Mouse (Mus musculus) limb, embryonic 10.5 days (tissue): ENCODE measurements around the gene Sim2. TPM values are rescaled to one million over a fixed set of nuclear protein-coding genes. Genes with fewer than 3 reads are reported as not detected.

Experiments used
- DNase-seq: peaks from one replicate; pipeline ENCODE4 v3.0.0-alpha.2; 2017; ENCODE audit warnings: low spot score
- H3K27ac ChIP-seq: fragments of 300-500 bp; sonication (generic); 2 replicates; pipeline ENCODE4 v1.5.1; 2016; ENCODE audit warnings: mild to moderate bottlenecking
- H3K27me3 ChIP-seq: fragments of 300-500 bp; sonication (generic); 2 replicates; pipeline ENCODE4 v1.6.1; 2016; ENCODE audit warnings: low read depth, mild to moderate bottlenecking; ENCODE audit not compliant: poor library complexity, severe bottlenecking
- H3K36me3 ChIP-seq: fragments of 300-500 bp; sonication (generic); 2 replicates; pipeline ENCODE4 v1.6.1; 2016; ENCODE audit warnings: mild to moderate bottlenecking, moderate library complexity
- H3K4me1 ChIP-seq: fragments of 300-500 bp; sonication (generic); 2 replicates; pipeline ENCODE4 v1.6.1; 2016
- H3K4me3 ChIP-seq: fragments of 300-500 bp; sonication (generic); 2 replicates; pipeline ENCODE4 v1.5.1; 2016; ENCODE audit warnings: mild to moderate bottlenecking, moderate library complexity
- H3K9me3 ChIP-seq: fragments of 300-500 bp; sonication (generic); replicated peaks from 2 replicates; pipeline ENCODE4 v1.6.1; 2016; ENCODE audit warnings: mild to moderate bottlenecking
- WGBS: fragments of 180-500 bp; shearing (Covaris S2); methylation state at CpG from one replicate; pipeline ENCODE4 v1.1.7; 2016; 5-methylcytosine and 5-hydroxymethylcytosine counted together
- polyA plus RNA-seq: library from polyadenylated mRNA; unstranded; fragments of >200 nt; fragmentation: Nextera tagmentation; extraction: Ambion mirVana; gene quantifications from 2 replicates; pipeline ENCODE4 v1.2.1, GENCODE M21; 2016

Sim2 gene
- polyA plus RNA-seq, 1 experiment from 2014 or later: 2.9 TPM

DNA sequence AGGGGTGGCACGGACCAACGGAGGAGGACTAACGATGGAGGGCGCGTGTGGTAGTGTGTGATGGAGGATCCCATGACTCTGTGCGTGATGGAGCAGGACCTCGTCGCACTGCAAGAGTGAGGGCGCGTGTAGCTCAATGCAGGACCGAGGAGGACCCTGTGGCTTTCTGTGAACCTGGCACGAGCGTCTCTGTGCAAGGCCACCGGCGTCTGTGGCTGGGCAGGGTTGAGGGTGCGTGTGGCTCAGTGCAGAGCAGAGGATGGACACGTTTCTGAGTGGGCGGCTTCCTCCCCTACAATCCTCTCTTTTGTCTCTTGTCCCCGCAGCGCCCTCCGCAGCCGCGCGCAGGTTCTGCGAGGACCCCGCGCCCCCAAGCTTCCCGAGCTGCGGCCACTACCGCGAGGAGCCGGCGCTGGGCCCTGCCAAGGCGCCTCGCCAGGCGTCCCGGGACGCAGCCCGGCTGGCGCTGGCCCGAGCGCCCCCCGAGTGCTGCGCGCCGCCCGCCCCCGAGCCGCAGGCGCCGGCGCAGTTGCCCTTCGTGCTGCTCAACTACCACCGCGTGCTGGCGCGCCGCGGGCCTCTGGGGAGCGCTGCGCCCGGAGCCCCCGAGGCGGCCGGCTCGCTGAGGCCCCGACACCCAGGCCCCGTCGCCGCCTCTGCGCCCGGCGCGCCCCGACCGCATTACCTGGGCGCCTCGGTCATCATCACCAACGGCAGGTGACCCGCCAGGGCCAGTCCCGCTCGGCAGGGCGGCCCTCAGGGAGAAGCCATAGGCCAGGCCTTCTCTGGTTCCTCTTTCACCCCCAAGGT lies 40.6 kb downstream of the Sim2 start:
- Histone ChIP-seq H3K9me3 (no peaks in the 10 kb centered on the region), H3K36me3 (no peaks in the 10 kb centered on the region), H3K27me3 (peaks cover 89% of the 10 kb centered on the region), H3K4me3 (peak overlapping the region; percentile 61), H3K4me1 (peaks cover 33% of the 10 kb centered on the region), H3K27ac (peak overlapping the region; percentile 85)
- peak; percentile 69 for DNase-seq
- 1% methylated on average over 83 of the region's 83 CpGs for WGBS

- 45% methylated on average over 9 of the region's 9 CpGs for WGBS
- no peak for DNase-seq
- Histone ChIP-seq H3K4me1 (peaks cover 27% of the 10 kb centered on the region), H3K27me3 (peaks cover 89% of the 10 kb centered on the region), H3K27ac (no peak overlapping the region), H3K36me3 (no peaks in the 10 kb centered on the region), H3K9me3 (no peaks in the 10 kb centered on the region), H3K4me3 (0 out of 2 replicates have a peak overlapping the region, but pooled peaks have one; percentile 61)
Observed at GRCm38 (mm10) chr16:94126200-94126599, 41.5 kb downstream of the Sim2 start.

DNA sequence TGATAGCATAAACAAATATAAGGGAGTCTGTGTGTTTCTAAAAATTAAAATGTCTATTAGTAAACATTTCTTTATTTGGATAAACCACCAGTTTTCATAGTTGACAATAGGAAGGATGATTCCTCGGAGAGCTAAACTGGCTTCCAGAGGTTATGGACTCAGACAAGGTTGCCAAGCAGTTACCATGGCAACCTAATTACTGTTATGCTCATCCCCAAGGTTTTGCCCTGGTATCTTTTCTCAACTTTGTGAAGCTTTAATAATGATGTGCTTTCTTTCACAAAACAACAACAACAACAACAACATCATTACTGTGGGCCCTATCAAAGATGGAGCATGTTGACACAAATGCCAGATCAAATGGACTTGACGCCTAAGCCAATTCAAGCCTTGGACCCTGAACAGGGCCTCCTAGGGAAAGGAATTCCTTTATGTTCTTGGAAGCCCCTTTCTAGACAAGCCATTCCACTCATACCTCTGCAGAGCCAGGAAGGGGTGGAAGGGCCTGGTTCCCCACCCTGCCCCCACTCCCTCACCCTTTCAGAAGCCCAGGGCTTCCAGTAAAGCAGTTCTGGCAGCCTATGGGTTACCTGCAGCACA lies 43.6 kb downstream of the Sim2 start:
- 51% methylated on average over 2 of the region's 2 CpGs for WGBS
- peaks cover 84% of the 10 kb centered on the region for H3K27me3 ChIP-seq
- DNase-seq: no peak

GRCm38 (mm10) chr16:94134218-94134617 lies 49.5 kb downstream of the Sim2 start:
- Histone ChIP-seq H3K27me3 (peaks cover 49% of the 10 kb centered on the region), H3K36me3 (peaks cover 9% of the 10 kb centered on the region), H3K4me1 (0 out of 2 replicates have a peak, but pooled peaks cover 3% of the 10 kb centered on the region), H3K4me3 (no peak overlapping the region), H3K27ac (no peak overlapping the region), H3K9me3 (no peaks in the 10 kb centered on the region)
- no peak for DNase-seq
- WGBS: 80% methylated on average over 10 of the region's 10 CpGs

More for the DNA sequence above, 43.6 kb downstream of the Sim2 start:
- Histone ChIP-seq H3K27ac (no peak overlapping the region), H3K9me3 (no peaks in the 10 kb centered on the region), H3K36me3 (peaks cover 5% of the 10 kb centered on the region), H3K4me1 (peaks cover 25% of the 10 kb centered on the region), H3K4me3 (no peak overlapping the region)

- Histone ChIP-seq H3K27me3 (peaks cover 41% of the 10 kb centered on the region; the same call in 1 of the 2 replicates), H3K9me3 (no peaks in the 10 kb centered on the region), H3K27ac (peak overlapping the region; percentile 10; the same call in 1 of the 2 replicates), H3K4me1 (peaks cover 47% of the 10 kb centered on the region), H3K4me3 (no peak overlapping the region), H3K36me3 (peaks cover 4% of the 10 kb centered on the region)
- 64% methylated on average over 10 of the region's 10 CpGs for WGBS
- no peak for DNase-seq
Observed at GRCm38 (mm10) chr16:94140746-94141145, 56.0 kb downstream of the Sim2 start.

GRCm38 (mm10) chr16:94143325-94143724 lies 58.6 kb downstream of the Sim2 start:
- Histone ChIP-seq H3K9me3 (no peaks in the 10 kb centered on the region), H3K27me3 (peaks cover 53% of the 10 kb centered on the region; the same call in 1 of the 2 replicates), H3K4me3 (peak overlapping the region; percentile 3; the same call in 1 of the 2 replicates), H3K4me1 (peaks cover 52% of the 10 kb centered on the region), H3K27ac (peak overlapping the region; percentile 74), H3K36me3 (peaks cover 2% of the 10 kb centered on the region; the same call in 1 of the 2 replicates)
- WGBS: 23% methylated on average over 10 of the region's 10 CpGs
- no peak for DNase-seq

DNA sequence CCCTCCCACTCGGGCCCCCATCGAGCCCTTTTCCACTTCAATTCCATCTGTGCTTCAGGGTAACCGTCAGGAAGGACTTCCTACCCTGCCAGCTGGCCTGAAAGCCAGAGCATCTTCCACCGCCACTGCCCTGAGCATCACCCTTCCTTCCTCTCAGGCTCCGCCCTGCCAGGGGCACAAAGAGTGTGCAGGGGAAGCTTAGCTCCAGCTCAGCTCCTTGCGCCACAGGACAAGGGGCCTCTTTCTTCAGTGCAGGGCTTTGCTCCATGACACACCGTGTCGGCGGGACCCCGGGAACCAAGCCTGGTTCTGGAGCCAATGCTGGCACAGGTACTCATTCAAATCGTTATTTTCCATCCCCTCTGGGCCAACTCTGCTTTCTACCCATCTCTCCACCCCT lies 63.4 kb downstream of the Sim2 start:
- Histone ChIP-seq H3K27ac (peak overlapping the region; percentile 59), H3K9me3 (no peaks in the 10 kb centered on the region), H3K4me3 (no peak overlapping the region), H3K27me3 (peaks cover 52% of the 10 kb centered on the region), H3K4me1 (peaks cover 66% of the 10 kb centered on the region), H3K36me3 (no peaks in the 10 kb centered on the region)
- 58% methylated on average over 11 of the region's 11 CpGs for WGBS
- DNase-seq: no peak

- WGBS: 78% methylated on average over 15 of the region's 15 CpGs
- no peak for DNase-seq
- Histone ChIP-seq H3K4me3 (no peak overlapping the region), H3K4me1 (peaks cover 68% of the 10 kb centered on the region), H3K9me3 (no peaks in the 10 kb centered on the region), H3K27me3 (peaks cover 62% of the 10 kb centered on the region), H3K27ac (peak overlapping the region; percentile 26; the same call in 1 of the 2 replicates), H3K36me3 (no peaks in the 10 kb centered on the region)
Observed at GRCm38 (mm10) chr16:94150125-94151103, 65.7 kb downstream of the Sim2 start.

DNA sequence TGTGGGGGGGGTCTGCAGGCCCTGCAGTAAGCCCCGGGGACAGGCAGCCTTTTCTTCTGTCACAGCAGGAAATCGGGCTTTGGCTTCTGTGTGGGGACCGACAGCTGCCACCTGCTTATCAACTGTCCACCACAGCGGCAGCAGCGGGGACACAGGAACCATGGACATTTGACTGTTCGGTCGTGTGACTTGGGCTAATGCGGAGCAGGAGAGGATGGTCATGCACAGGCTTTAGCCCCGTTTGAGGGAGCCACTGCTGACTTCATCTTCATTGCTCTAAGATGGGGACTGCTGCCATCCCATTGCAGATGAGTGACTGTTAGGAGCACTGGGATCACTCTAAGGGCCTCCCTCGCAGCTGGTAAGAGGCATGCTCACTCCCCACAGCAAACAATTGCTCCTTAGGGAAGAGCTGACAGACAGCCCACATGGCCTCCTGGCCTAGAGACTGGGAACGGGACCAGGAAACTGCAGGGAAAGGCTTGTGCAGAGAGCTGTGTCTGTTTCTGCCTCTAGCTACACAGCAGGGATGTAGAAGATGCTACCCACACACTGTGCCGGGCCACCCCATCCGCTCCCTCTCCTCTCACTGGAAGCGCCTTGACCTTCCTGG lies 70.4 kb downstream of the Sim2 start:
- DNase-seq: no peak
- H3K27me3 ChIP-seq: peaks cover 53% of the 10 kb centered on the region
- no peak overlapping the region for H3K4me3 ChIP-seq
- 45% methylated on average over 14 of the region's 14 CpGs for WGBS
- peak overlapping the region; percentile 48; the same call in 1 of the 2 replicates for H3K27ac ChIP-seq
- no peaks in the 10 kb centered on the region for H3K9me3 ChIP-seq
- H3K36me3 ChIP-seq: no peaks in the 10 kb centered on the region
- H3K4me1 ChIP-seq: peaks cover 71% of the 10 kb centered on the region

GRCm38 (mm10) chr16:94157819-94158218 lies 73.1 kb downstream of the Sim2 start:
- peaks cover 69% of the 10 kb centered on the region for H3K27me3 ChIP-seq

GRCm38 (mm10) chr16:94162000-94162399 lies 77.3 kb downstream of the Sim2 start:
- Histone ChIP-seq H3K36me3 (no peaks in the 10 kb centered on the region), H3K9me3 (no peaks in the 10 kb centered on the region), H3K27ac (no peak overlapping the region), H3K4me3 (no peak overlapping the region), H3K4me1 (peaks cover 55% of the 10 kb centered on the region), H3K27me3 (peaks cover 60% of the 10 kb centered on the region)
- 78% methylated on average over 6 of the region's 6 CpGs for WGBS
- DNase-seq: no peak

More at GRCm38 (mm10) chr16:94157819-94158218, 73.1 kb downstream of the Sim2 start:
- Histone ChIP-seq H3K4me3 (no peak overlapping the region), H3K36me3 (no peaks in the 10 kb centered on the region), H3K4me1 (peaks cover 65% of the 10 kb centered on the region), H3K27ac (no peak overlapping the region), H3K9me3 (no peaks in the 10 kb centered on the region)
- 63% methylated on average over 8 of the region's 8 CpGs for WGBS
- DNase-seq: no peak

DNA sequence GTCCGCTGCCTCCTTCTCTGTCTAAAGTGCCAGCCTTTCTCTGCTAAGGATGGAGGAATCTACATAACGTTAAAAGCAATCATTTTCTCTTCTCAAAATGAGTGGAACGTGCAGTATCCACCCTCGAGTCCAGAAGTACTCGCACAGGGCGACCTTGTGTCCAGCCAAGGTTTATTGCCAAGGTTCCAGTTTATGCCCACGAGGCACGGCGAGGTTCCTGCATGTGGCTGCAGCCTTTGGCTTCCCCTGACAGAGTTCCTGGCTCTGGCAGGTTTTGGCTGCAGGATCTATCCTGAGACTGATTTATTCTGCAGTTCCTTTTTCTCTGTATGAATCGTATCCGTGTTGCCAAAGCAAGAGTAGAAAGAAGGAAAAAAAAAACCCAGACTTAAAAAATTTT lies 78.3 kb downstream of the Sim2 start:
- no peak overlapping the region for H3K27ac ChIP-seq
- H3K4me3 ChIP-seq: no peak overlapping the region
- 90% methylated on average over 11 of the region's 11 CpGs for WGBS
- peaks cover 44% of the 10 kb centered on the region for H3K4me1 ChIP-seq
- no peaks in the 10 kb centered on the region for H3K9me3 ChIP-seq
- H3K36me3 ChIP-seq: no peaks in the 10 kb centered on the region
- H3K27me3 ChIP-seq: peaks cover 62% of the 10 kb centered on the region
- no peak for DNase-seq
